Mouse (Mus musculus) cerebellum, adult 2 months (tissue): ENCODE measurements around the gene Nms.

Experiments
- CTCF ChIP-seq: fragments of 200-500 bp; IDR thresholded peaks from 2 replicates; pipeline ENCODE4 v1.5.1; 2011; ENCODE audit warnings: low read depth, mild to moderate bottlenecking, control low read depth, low read length, moderate library complexity, borderline replicate concordance; ENCODE audit not compliant: insufficient read depth
- POLR2A ChIP-seq: fragments of 200-500 bp; IDR thresholded peaks from 2 replicates; pipeline ENCODE4 v1.6.1; 2011; ENCODE audit warnings: low read length, control low read depth, borderline replicate concordance; ENCODE audit not compliant: insufficient read depth

DNA sequence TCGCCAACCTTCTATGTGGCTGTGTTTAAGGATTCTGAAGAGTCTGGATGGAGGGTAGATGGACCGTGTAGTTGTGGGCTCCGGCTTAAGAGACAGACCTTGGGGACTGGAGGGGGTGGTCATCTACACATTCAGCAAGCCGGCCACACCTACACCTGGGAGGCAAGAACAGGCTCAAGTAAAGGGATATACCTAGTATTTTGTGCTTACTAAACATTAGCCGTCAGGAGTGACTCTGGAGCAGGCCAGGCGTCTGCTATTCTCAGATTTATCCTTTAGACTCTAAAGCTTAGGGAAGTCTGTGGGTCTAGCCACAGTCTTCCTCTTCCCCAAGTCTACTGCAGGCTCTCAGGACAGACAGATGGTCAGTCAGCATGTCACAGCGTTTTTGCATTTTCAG, 49.4 kb downstream of the Nms start:
- TF ChIP-seq CTCF (no peak), POLR2A (no peak)
